Mouse (Mus musculus) regulatory T cell (primary cell): ENCODE results near the gene Prkca.

Experiments used
- in situ Hi-C: fragments of 300-600 bp; cut with MboI, MseI; formaldehyde crosslinking; loops from one replicate; pipeline ENCODE4 v1.15.1; 2025; ENCODE audit warnings: high pct_unique_total_duplicates

Gene Prkca

GRCm38 (mm10) chr11:108343789-108344462, at the start of gene Prkca:
Prkca (minus strand) TSS chr11:108343928.
- in situ Hi-C loops, result no loop called here

- in situ Hi-C loops, result loop anchor here (5.0 kb wide), 1 partner anchor 263 kb away; no protein-coding TSS in a partner anchor
Measured at GRCm38 (mm10) chr11:108385666-108386024, 41.9 kb upstream of the Prkca start.

DNA sequence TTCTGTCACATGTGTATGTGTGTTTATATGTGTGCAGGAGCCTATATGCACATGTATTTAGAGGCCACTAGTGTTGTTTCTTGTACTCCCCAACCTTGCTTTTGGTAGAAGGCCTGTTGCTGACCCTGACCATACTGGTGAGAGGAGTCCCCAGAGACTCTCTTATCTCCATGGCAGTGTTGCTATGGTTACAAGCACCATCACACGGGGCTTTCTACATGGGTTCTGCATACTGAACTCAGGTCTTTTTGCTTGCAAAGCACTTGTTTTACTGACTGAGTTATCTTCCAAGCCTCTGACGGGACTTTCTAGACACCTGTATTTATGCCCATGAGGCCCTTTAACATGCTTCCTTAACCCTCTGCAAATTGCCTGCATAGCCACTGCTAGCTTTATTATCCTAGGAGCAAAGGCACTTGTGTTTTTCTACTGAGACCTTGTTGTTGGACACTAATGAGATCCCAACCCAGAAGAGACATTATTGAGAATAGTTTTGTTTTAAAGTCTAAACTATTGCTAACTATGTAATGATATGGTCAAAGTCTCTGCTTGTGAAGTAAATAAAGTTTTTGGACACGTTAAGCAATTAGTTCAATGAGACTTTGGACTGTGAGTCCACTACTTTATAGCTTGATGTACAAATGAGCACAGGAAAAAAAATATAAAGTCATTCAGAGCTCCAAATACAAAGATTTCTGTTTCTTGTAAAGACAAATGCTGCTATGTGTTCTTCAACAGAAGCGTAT, 41.4 kb upstream of the Prkca start:
- in situ Hi-C loops, result loop anchor here (5.0 kb wide), 1 partner anchor 263 kb away; no protein-coding TSS in a partner anchor

GRCm38 (mm10) chr11:108382664-108383063, 38.9 kb upstream of the Prkca start:
- in situ Hi-C loops, result no loop called here

- in situ Hi-C loops, result no loop called here
Measured at GRCm38 (mm10) chr11:108378363-108378751, 34.6 kb upstream of the Prkca start.

DNA sequence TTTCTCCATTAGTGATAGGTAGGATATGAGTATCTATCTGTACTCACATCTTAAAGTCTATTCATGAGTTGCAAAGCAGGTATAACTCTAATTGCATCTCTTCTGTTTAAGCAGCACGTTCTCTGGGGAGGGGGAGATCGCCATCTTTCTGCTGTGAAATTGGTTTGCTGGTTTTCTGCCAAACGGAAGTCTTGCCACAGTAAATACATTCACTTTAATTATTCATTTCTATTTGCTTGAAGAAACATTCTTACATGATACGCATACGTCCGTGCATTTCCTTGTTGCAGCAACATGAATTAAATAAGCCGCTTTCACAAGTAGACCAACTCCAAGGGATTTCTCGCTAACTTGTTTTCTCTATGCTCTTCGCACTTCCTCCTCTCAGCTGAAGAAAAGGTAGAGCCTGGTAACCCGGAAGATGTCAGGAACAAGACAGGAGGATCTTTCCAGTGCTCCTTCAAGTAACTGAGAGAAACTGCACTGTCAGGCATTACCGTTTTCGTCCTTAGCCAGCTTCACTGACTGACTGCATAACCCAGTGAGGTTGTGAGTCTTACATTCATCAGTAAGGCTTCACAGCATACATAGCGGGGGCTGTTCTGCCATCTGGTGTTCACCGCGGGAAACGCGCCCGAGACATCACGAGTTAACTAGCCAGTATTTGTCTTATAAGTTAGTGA, 34.1 kb upstream of the Prkca start:
- in situ Hi-C loops, result no loop called here

- in situ Hi-C loops, result no loop called here
Measured at GRCm38 (mm10) chr11:108376815-108377214, 33.1 kb upstream of the Prkca start.

DNA sequence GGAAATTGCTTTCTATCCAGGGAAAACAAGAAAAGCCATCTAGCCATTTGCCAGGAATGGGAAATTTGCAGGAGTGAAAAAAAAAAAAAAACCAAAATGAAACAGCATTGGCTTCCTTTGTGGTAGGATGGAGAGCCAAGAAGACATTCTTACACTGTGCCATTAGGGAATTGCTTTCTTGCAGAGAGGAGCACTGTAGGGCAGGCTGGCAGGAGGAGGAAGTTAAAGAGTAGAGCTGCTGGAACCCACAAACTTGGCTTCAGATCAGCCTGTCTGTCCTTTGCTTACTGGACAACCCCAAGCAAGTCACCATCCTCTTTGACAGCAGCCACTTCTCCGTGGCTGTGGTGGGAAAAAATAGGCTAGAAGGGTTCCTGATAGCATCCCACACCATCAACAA, 23.3 kb upstream of the Prkca start:
- in situ Hi-C loops, result no loop called here

DNA sequence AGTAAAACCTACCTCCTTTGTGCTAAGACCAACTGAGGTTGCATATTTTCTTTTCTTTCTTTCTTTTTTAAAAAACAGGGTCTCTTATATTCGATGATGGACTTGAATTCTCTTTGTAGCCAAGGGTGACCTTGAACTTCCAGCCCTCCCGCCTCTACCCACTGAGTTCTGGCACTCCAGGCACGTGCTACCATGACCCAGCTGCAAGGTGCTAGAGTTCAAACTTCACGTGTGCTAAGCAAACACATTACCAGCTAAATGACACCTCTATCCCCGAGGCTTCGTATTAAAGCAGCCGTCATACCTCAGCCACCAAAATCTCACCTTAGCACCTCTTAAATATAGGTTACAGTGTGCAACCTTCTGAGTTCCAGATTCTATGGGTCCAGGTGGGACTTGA, 21.9 kb upstream of the Prkca start:
- in situ Hi-C loops, result no loop called here

DNA sequence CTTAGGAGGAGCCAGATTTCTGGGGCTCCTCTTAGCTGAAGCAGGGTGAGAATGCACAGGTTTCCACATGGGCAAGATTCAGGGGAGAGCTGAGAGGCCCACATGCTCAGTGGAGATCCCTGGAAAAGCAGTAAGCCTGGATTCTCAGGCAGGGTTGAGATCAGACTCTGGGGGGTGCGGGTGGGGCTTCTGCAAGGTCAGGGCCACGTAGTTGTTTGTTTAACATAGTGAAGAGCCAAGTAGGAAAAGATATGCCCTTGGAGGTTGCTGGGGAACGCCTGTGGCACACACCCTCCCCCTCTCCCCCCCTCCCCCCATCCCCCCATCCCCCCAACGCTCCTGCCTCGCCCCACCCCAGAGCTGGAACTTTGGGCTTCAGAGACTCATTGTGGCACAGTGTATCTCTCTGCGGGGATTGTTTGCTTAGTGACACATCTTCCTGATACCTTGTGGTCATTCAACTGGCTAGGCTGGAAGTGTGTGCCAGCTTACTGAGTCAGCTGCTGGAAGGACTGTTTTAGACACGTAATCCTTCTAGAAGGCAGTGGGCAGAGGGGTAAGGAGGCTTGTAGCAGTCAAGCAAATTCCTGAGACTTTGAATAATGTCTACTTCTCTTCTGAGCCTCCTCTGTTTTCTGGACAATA, 21.3 kb upstream of the Prkca start:
- in situ Hi-C loops, result no loop called here

GRCm38 (mm10) chr11:108363991-108364390, 20.3 kb upstream of the Prkca start:
- in situ Hi-C loops, result no loop called here

DNA sequence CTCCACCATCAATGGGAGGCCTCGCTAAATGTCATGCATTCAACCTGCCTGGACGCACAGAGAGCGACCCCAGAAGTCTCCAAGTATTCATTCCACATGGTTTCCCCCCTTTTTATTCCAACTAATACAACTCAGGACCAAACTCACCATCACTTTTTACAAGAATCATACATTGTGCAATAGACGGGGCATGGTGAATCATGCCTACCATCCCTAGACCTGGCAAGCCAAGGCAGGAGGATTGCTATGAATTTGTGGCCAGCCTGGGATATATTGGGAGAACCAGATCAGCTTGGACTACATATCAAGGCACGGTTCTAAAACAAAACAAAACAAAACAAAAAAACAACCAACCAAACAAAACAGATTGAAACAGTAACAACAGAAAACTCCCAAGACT, 19.2 kb upstream of the Prkca start:
- in situ Hi-C loops, result no loop called here

DNA sequence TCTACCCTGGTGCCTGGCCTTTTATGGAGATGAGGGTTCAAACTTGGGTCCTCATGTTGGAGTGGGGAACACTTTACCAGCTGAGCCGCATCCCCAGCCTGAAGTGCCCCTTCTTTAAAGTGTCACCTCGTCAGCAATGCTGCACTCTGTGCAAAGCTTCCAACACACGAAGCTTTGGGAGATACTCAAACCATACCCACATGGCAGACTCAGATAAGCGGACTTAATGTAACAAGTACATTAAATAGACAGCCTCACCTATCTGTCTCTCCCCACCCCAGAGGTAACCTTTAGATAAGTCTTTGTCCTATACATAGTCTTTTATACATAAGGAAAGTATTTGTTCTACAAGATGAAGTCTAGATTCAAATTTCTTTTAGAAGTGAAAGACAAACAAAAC, 17.3 kb upstream of the Prkca start:
- in situ Hi-C loops, result no loop called here

DNA sequence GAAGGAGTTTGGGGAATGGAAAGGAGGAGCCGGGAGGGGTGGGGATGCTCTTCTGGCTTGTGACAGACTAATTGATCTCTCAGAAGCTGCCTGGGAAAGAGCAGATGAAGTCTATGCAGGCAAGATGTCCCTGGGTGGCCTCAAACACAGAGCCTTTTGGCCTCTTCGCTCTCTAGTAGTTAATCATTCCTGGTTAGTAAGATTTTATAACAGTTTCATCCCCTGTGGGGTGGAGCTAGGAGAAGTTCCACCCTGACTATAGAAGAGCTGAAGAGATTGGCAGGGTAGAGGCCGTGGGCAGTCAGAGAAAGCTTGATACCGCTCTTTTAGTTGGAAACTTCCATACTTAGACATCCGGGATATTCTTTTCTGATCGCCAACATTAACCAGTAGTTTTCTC, 15.2 kb upstream of the Prkca start:
- in situ Hi-C loops, result no loop called here

- in situ Hi-C loops, result no loop called here
Measured at GRCm38 (mm10) chr11:108356020-108356419, 12.3 kb upstream of the Prkca start.

- in situ Hi-C loops, result no loop called here
Measured at GRCm38 (mm10) chr11:108352842-108353388, 9.2 kb upstream of the Prkca start.

DNA sequence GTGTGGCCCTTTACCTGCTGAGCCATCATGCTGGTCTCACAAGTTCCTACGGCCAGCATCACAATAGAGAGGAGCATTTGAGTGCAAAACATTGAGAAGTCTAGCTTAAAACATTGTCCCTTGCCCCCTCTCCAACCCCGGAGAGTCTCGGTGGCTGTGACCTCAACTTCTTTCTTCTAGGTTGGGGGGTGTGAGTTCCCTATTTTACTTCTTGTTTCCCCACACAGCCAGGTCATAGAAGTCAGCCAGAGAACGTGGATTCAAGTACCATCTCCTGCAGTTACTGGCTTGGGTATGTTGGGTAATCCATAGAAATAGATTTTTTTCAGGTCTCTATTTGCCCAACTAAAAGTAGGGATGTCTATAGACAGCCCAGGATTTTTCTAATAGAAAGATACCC, 7.1 kb upstream of the Prkca start:
- in situ Hi-C loops, result no loop called here

DNA sequence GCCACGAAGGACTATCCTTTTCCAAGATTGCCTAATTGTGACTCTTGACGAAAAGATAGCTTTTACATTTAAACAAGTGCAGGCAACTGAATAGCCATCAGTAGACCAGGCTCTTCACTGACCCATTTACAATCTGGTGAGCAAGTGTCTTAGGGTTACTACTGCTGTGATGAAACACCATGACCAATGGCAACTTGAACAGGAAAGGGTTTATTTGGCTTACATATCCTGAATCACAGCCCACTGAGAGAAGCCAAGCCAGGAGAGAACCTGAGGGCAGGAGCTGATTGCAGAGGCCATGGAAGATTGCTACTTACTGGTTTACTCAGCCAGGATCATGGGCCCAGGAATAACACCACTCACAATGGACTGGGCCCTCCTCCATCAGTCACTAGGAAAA, 1.6 kb upstream of the Prkca start:
- in situ Hi-C loops, result no loop called here

- in situ Hi-C loops, result no loop called here
Measured at GRCm38 (mm10) chr11:108344759-108345158, 1.0 kb upstream of the Prkca start.

DNA sequence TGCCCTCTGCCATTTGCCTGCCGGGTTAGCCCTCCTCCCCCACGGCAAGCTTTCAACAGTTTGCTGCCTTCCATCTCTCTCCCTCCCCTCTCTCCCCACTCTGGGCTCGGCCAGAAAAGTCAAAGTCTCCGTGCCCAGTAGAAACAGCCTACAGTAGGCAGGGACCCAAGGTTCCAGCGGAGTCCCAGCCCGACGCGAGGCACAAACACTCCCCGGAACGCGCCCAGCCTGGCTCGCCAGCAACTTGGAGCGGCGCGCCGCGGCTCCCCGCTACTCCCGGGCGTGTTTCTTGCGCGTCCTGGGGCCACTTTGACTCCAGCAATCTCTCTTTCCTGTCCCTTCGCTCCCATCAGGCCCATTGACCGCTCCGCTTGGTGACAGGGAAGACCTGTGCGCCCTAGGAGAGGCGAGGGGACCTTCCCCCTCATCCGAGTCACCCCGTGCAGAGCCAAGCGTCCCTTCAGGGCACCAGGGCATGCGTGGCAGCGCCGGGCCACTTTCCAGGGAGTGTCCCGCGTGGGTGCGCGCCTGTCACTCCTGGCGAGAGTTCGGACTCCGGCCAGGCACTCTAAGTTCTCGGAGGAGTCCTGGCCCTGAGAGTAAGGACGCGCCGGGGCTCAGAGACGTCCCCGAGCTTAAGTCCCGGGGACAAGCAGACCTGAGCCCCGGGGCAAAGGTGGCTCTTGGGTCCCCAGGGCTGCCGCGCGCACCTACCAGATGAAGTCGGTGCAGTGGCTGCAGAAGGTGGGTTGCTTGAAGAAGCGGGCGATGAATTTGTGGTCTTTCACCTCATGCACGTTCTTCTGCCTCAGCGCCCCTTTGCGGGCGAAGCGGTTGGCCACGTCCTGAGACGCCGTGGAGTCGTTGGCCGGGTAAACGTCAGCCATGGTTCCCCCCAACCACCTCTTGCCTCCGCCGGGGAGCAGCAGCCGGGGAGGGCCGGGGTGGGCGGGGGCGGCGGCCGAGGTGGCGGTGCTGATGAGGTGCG, 653 bp downstream of the Prkca start, which contains the start of gene Apoh:
TSS of gene Apoh (plus strand) at position 574 of the 988 bp plus-strand sequence.
- in situ Hi-C loops, result no loop called here

GRCm38 (mm10) chr11:108341783-108342182, 1.9 kb downstream of the Prkca start:
- in situ Hi-C loops, result no loop called here
